Mouse (Mus musculus): Measurements from ENCODE around the gene Tmem109. TPM values are rescaled to one million over a fixed set of nuclear protein-coding genes. Genes with fewer than 3 reads are reported as not detected.

Gene Tmem109
- 10.9 and 11.7 TPM in 2 replicates for polyA plus RNA-seq (2012; rRNA removed)

GRCm38 (mm10) chr19:10881426-10882154 is at the start of gene Tmem109:
Tmem109 (minus strand) TSS chr19:10882001.

DNA sequence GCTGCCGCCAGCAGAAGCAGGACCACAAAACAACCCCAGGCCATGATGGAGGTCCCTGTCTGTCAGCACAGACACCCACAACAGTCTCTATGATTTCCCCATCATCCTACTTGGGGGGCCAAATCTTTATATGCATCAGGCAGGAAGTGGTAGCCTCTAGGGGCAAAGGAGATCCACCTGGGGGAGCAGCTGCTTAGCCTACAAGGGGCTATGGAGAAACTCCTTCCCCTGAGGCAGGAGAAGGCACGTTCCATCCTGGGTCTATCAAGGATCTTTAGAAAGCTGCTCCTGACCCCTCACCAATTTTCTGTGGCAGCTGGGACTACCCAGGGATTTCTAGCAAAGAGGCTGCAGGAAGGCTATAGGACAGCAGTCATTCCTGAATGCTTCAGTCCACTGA is 38.7 kb upstream of the Tmem109 start, which contains the start of gene Zp1:
Gene Zp1, minus strand, starts transcription at position 101 of the 400 bp plus-strand sequence.

DNA sequence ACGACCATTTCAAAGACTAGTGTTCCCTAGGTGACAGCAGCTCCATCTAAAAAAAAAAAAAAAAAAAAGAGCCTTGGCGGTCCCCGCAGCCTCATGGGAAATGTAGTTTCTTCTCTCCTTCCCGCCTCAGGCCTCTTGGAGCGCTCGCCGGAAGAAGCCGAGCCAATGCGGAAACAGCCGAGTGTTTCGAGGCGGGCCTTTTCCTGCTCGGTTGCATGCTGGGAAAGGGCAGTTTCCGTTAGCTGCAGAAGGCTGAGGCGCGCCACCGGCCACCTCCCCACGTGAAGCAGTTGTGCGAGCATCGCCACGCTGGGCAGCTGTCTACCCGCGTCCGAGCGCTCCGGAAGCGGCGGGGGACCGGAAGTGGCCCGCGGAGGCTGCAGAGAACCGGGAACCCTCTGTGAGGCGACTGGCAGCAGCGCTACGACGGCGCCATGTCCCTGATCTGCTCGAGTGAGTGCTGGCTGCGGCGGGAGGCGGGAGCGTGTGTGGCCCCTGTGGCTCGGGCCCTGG is 13.3 kb upstream of the Tmem109 start, which contains the start of gene Prpf19:
Gene Prpf19, plus strand, starts transcription at position 216 of the 513 bp plus-strand sequence.

DNA sequence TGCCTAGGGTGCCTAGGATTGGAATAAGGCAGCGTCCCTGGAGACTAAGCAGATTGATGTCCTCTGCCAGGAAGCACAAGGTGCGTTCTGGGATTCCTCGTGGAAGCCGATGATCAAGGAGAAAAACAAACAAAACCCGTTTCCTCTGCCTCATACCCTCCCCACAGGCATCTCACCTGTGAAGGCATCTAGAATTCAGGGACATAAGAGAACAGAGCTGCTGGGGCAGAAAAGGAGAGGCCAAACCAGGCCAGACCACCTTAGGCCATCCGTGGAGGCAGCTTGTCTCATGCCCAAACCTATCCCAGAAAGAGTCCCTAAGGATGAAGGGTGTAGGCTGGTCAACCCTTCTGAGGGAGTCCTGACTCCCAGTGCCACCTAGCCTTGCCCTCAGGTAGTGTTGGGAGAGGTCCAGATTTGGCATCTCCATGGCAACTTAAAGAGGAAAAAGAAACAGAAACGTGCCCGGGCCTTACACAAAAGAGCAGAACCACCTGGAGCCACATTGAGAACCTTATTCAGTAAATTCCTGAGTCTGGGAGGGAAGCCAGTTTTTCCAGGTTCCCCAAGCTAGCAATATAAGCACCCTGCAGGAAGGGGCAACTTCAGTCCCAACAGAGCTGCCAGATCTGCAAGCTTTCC is 11.8 kb downstream of the Tmem109 start, which contains the start of gene Tmem132a:
Gene Tmem132a, minus strand, starts transcription at position 55 of the 642 bp plus-strand sequence.

DNA sequence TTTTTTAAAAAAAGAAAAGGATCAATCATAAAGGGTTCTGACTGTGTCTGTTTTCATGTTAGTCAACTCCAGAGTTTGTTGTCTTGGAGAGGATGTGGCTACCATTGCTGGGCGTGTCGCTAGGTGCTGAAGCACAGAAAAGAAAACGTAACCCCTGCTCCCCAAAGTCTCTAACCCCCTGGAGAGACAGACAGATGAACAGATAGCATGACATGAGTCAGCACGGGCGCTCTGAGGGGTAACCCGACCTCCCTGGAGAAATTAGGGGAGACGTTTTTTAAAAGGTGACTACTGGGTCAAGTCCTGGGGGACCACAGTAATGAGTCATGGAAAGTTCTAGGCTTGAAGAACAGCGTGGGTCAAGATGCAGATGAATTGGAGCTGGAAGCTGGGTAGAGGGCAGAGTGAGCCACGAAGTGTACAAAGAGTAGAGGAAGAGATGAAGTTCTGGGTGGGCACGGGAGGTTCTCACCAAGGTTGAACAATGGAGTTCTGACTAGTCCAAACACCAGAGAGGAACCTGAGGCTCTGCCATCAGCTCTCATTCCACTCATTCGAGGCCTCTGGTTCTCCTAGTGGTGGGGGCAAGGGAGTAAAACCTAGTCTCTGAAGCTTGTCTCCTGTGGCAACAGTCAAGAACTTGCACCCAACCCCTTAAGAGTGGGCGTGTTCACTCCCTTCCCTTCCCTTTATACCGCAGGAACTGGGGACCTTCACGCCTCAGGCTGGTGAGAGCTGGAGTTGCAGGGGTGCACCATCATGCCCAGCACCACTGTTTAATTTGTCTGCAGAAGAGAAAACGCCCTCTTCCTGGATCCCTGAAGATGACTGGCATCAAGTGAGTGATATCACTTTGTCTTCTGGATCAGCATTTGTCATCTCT is 42.5 kb downstream of the Tmem109 start, which contains the start of gene Slc15a3:
Gene Slc15a3, plus strand, starts transcription at position 718 of the 883 bp plus-strand sequence.

GRCm38 (mm10) chr19:10829436-10830175 is 52.2 kb downstream of the Tmem109 start, which contains the start of gene Cd6:
Cd6 (minus strand) TSS chr19:10830058.

Other genes starting within 250 kb of the Tmem109 start
- gene Vwce, start 247.8 kb downstream of the Tmem109 start, polyA plus RNA-seq (2012; rRNA removed), result 15.1 and 19.5 TPM in 2 replicates
- gene Pga5, start 203.9 kb downstream of the Tmem109 start, polyA plus RNA-seq (2012; rRNA removed), result 0.02 TPM in 1 of 2 replicates, not detected in the other
- gene Vps37c, start 193.3 kb downstream of the Tmem109 start, polyA plus RNA-seq (2012; rRNA removed), result 5.9 and 7.1 TPM in 2 replicates
- gene Cd5, start 143.0 kb downstream of the Tmem109 start, polyA plus RNA-seq (2012; rRNA removed), result 0.08 and 0.10 TPM in 2 replicates
- gene Cd6, start 51.9 kb downstream of the Tmem109 start, polyA plus RNA-seq (2012; rRNA removed), result 0.04 TPM in 1 of 2 replicates, not detected in the other
- 8.7 and 8.9 TPM in 2 replicates for gene Slc15a3, start 42.3 kb downstream of the Tmem109 start, polyA plus RNA-seq (2012; rRNA removed)
- gene Tmem132a, start 12.1 kb downstream of the Tmem109 start, polyA plus RNA-seq (2012; rRNA removed), result 2.2 and 2.5 TPM in 2 replicates
- 77.0 and 84.9 TPM in 2 replicates for gene Prpf19, start 13.2 kb upstream of the Tmem109 start, polyA plus RNA-seq (2012; rRNA removed)
- not detected in 2 replicates for gene Zp1, start 38.6 kb upstream of the Tmem109 start, polyA plus RNA-seq (2012; rRNA removed)
- 0.05 and 0.08 TPM in 2 replicates for gene Ptgdr2, start 55.2 kb upstream of the Tmem109 start, polyA plus RNA-seq (2012; rRNA removed)
- gene Ccdc86, start 67.3 kb upstream of the Tmem109 start, polyA plus RNA-seq (2012; rRNA removed), result 2.6 and 2.8 TPM in 2 replicates
- gene Ms4a10, start 92.7 kb upstream of the Tmem109 start, polyA plus RNA-seq (2012; rRNA removed), result 0.28 TPM in 1 of 2 replicates, not detected in the other
- not detected in 2 replicates for gene Ms4a15, start 111.2 kb upstream of the Tmem109 start, polyA plus RNA-seq (2012; rRNA removed)
- not detected in 2 replicates for gene Ms4a18, start 136.0 kb upstream of the Tmem109 start, polyA plus RNA-seq (2012; rRNA removed)
- gene Ms4a8a, start 199.1 kb upstream of the Tmem109 start, polyA plus RNA-seq (2012; rRNA removed), result 0.31 and 0.34 TPM in 2 replicates
- gene 1700017D01Rik, start 248.9 kb upstream of the Tmem109 start, polyA plus RNA-seq (2012; rRNA removed), result not detected in 2 replicates